Mouse (Mus musculus) neural tube, embryonic 14.5 days (tissue): ENCODE measurements around the gene Col26a1. TPM values are rescaled to one million over a fixed set of nuclear protein-coding genes. Genes with fewer than 3 reads are reported as not detected.

Source experiments
- ATAC-seq: fragments of 200-750 bp; cut with Nextera tagmentation; 2 replicates; pipeline ENCODE4 v1.8.0; 2017; ENCODE audit warnings: low read depth, mild to moderate bottlenecking, moderate TSS enrichment, moderate library complexity
- H3K27ac ChIP-seq: fragments of 300-500 bp; sonication (generic); 2 replicates; pipeline ENCODE4 v1.5.1; 2014; ENCODE audit warnings: low read depth, mild to moderate bottlenecking, control low read depth, low read length, moderate library complexity, mixed read lengths
- H3K27me3 ChIP-seq: fragments of 300-500 bp; sonication (generic); 2 replicates; pipeline ENCODE4 v1.6.1; 2014; ENCODE audit warnings: low read length; ENCODE audit not compliant: control insufficient read depth, insufficient read depth
- H3K36me3 ChIP-seq: fragments of 300-500 bp; sonication (generic); 2 replicates; pipeline ENCODE4 v1.6.1; 2014; ENCODE audit warnings: low read length, mixed read lengths; ENCODE audit not compliant: control insufficient read depth, insufficient read depth
- H3K4me1 ChIP-seq: fragments of 300-500 bp; sonication (generic); 2 replicates; pipeline ENCODE4 v1.6.1; 2014; ENCODE audit warnings: low read length; ENCODE audit not compliant: control insufficient read depth, insufficient read depth
- H3K4me2 ChIP-seq: fragments of 300-500 bp; sonication (generic); 2 replicates; pipeline ENCODE4 v1.6.1; 2014; ENCODE audit warnings: mild to moderate bottlenecking, low read depth, low read length, control low read depth
- H3K4me3 ChIP-seq: fragments of 300-500 bp; sonication (generic); 2 replicates; pipeline ENCODE4 v1.5.1; 2014; ENCODE audit warnings: low read depth, low read length, control low read depth, mixed read lengths
- H3K9ac ChIP-seq: fragments of 300-500 bp; sonication (generic); replicated peaks from 2 replicates; pipeline ENCODE4 v1.6.1; 2014; ENCODE audit warnings: low read depth, mild to moderate bottlenecking, control low read depth, low read length, mixed read lengths
- H3K9me3 ChIP-seq: fragments of 300-500 bp; sonication (generic); 2 replicates; pipeline ENCODE4 v1.6.1; 2016; ENCODE audit warnings: low read length; ENCODE audit not compliant: control insufficient read depth
- WGBS: fragments of 180-500 bp; shearing (Covaris S2); extraction: QIAGEN DNeasy Blood & Tissue Kit; methylation state at CpG from one replicate; pipeline ENCODE4 v1.1.7; 2014; 5-methylcytosine and 5-hydroxymethylcytosine counted together
- polyA plus RNA-seq: library from polyadenylated mRNA; unstranded; fragments of >200 nt; fragmentation: Nextera tagmentation; extraction: Ambion mirVana; gene quantifications from 2 replicates; pipeline ENCODE4 v1.2.1, GENCODE M21; 2014

Gene Col26a1
- 12.6 and 22.7 TPM in 2 replicates for polyA plus RNA-seq

GRCm38 (mm10) chr5:136882788-136883439, at the start of gene Col26a1:
Gene Col26a1, minus strand, starts transcription at chr5:136883209.
- under 1% methylated on average over 39 of the region's 44 CpGs for WGBS
- Histone ChIP-seq H3K9me3 (no peaks in the 10 kb centered on the region), H3K4me1 (peaks cover 12% of the 10 kb centered on the region), H3K9ac (peak within 1 kb of the TSS; percentile 61), H3K4me3 (peak within 1 kb of the TSS; percentile 61), H3K27me3 (peaks cover 6% of the 10 kb centered on the region), H3K4me2 (peak within 1 kb of the TSS; percentile 81), H3K36me3 (no peaks in the 10 kb centered on the region), H3K27ac (no peak within 1 kb of the TSS)
- peak; percentile 60 for ATAC-seq

GRCm38 (mm10) chr5:136931896-136932295, 48.9 kb upstream of the Col26a1 start:
- no peak overlapping the region for H3K4me3 ChIP-seq
- 66% methylated on average over 14 of the region's 14 CpGs for WGBS
- H3K36me3 ChIP-seq, result no peaks in the 10 kb centered on the region
- ATAC-seq, result no peak
- H3K4me1 ChIP-seq, result no peaks in the 10 kb centered on the region
- H3K4me2 ChIP-seq, result no peak overlapping the region
- no peak overlapping the region for H3K27ac ChIP-seq
- no peaks in the 10 kb centered on the region for H3K9me3 ChIP-seq
- no peak overlapping the region for H3K9ac ChIP-seq
- H3K27me3 ChIP-seq, result no peaks in the 10 kb centered on the region

GRCm38 (mm10) chr5:136929073-136929472, 46.1 kb upstream of the Col26a1 start:
- H3K9me3 ChIP-seq, result no peaks in the 10 kb centered on the region
- H3K4me3 ChIP-seq, result no peak overlapping the region
- no peaks in the 10 kb centered on the region for H3K4me1 ChIP-seq
- H3K27me3 ChIP-seq, result no peaks in the 10 kb centered on the region
- H3K27ac ChIP-seq, result no peak overlapping the region
- peak; percentile 76 for ATAC-seq
- H3K9ac ChIP-seq, result no peak overlapping the region
- H3K4me2 ChIP-seq, result no peak overlapping the region
- 19% methylated on average over 4 of the region's 4 CpGs for WGBS
- no peaks in the 10 kb centered on the region for H3K36me3 ChIP-seq

- WGBS, result 81% methylated on average over 7 of the region's 7 CpGs
- Histone ChIP-seq H3K9ac (no peak overlapping the region), H3K27ac (no peak overlapping the region), H3K36me3 (no peaks in the 10 kb centered on the region), H3K4me1 (peaks cover 4% of the 10 kb centered on the region; the same call in 1 of the 2 replicates), H3K4me3 (no peak overlapping the region), H3K4me2 (no peak overlapping the region), H3K9me3 (no peaks in the 10 kb centered on the region), H3K27me3 (no peaks in the 10 kb centered on the region)
- no peak for ATAC-seq
Observed at GRCm38 (mm10) chr5:136923751-136924478, 40.9 kb upstream of the Col26a1 start.

GRCm38 (mm10) chr5:136922830-136923229, 39.8 kb upstream of the Col26a1 start:
- 86% methylated on average over 9 of the region's 9 CpGs for WGBS
- Histone ChIP-seq H3K36me3 (no peaks in the 10 kb centered on the region), H3K4me3 (no peak overlapping the region), H3K27ac (no peak overlapping the region), H3K4me2 (no peak overlapping the region), H3K27me3 (no peaks in the 10 kb centered on the region), H3K9me3 (no peaks in the 10 kb centered on the region), H3K9ac (no peak overlapping the region), H3K4me1 (peaks cover 4% of the 10 kb centered on the region; the same call in 1 of the 2 replicates)
- no peak for ATAC-seq

- Histone ChIP-seq H3K4me2 (peak overlapping the region; percentile 83), H3K36me3 (no peaks in the 10 kb centered on the region), H3K9me3 (no peaks in the 10 kb centered on the region), H3K4me1 (peaks cover 4% of the 10 kb centered on the region; the same call in 1 of the 2 replicates), H3K27me3 (no peaks in the 10 kb centered on the region), H3K4me3 (peak overlapping the region; percentile 55), H3K27ac (no peak overlapping the region), H3K9ac (peak overlapping the region; percentile 69)
- WGBS, result 29% methylated on average over 16 of the region's 18 CpGs
- peak; percentile 16; the same call in 1 of the 2 replicates for ATAC-seq
Observed at GRCm38 (mm10) chr5:136919546-136920301, 36.7 kb upstream of the Col26a1 start.

- peak overlapping the region; percentile 55 for H3K4me3 ChIP-seq
- peaks cover 4% of the 10 kb centered on the region; the same call in 1 of the 2 replicates for H3K4me1 ChIP-seq
- peak; percentile 90 for ATAC-seq
- no peaks in the 10 kb centered on the region for H3K36me3 ChIP-seq
- peak overlapping the region; percentile 69 for H3K9ac ChIP-seq
- H3K9me3 ChIP-seq, result no peaks in the 10 kb centered on the region
- H3K27me3 ChIP-seq, result no peaks in the 10 kb centered on the region
- 3% methylated on average over 38 of the region's 38 CpGs for WGBS
- H3K4me2 ChIP-seq, result peak overlapping the region; percentile 83
- H3K27ac ChIP-seq, result peak overlapping the region; percentile 67
Observed at GRCm38 (mm10) chr5:136918655-136919472, 35.9 kb upstream of the Col26a1 start.

GRCm38 (mm10) chr5:136917613-136918242, 34.7 kb upstream of the Col26a1 start:
- no peak overlapping the region for H3K4me2 ChIP-seq
- no peak for ATAC-seq
- no peaks in the 10 kb centered on the region for H3K27me3 ChIP-seq
- 96% methylated on average over 8 of the region's 8 CpGs for WGBS
- no peaks in the 10 kb centered on the region for H3K9me3 ChIP-seq
- H3K9ac ChIP-seq, result no peak overlapping the region
- peaks cover 4% of the 10 kb centered on the region; the same call in 1 of the 2 replicates for H3K4me1 ChIP-seq
- no peak overlapping the region for H3K4me3 ChIP-seq
- H3K36me3 ChIP-seq, result peaks cover 3% of the 10 kb centered on the region; the same call in 1 of the 2 replicates
- no peak overlapping the region for H3K27ac ChIP-seq
